Mouse (Mus musculus) splenic B cell, adult 2 months (primary cell): ENCODE measurements around the gene Zfp512b.

Experiments
- DNase-seq: peaks from one replicate; pipeline ENCODE4 v3.0.0-alpha.2; 2011; ENCODE audit warnings: low read depth, low spot score
- H3K27me3 ChIP-seq: 2 replicates; pipeline ENCODE4 v1.6.1; 2012; ENCODE audit warnings: mild to moderate bottlenecking, low read length, moderate library complexity, mixed read lengths; ENCODE audit not compliant: control insufficient read depth, poor library complexity, insufficient read depth, severe bottlenecking
- H3K36me3 ChIP-seq: 2 replicates; pipeline ENCODE4 v1.6.1; 2012; ENCODE audit warnings: mild to moderate bottlenecking, low read length, moderate library complexity, mixed read lengths; ENCODE audit not compliant: control insufficient read depth, poor library complexity, insufficient read depth, severe bottlenecking

Gene Zfp512b

GRCm38 (mm10) chr2:181572921-181573920, 19.4 kb downstream of the Zfp512b start:
- DNase-seq, result no peak
- 0 out of 2 replicates have a peak, but pooled peaks cover 1% of the 10 kb centered on the region for H3K36me3 ChIP-seq
- H3K27me3 ChIP-seq, result no peaks in the 10 kb centered on the region

GRCm38 (mm10) chr2:181571941-181572670, 20.5 kb downstream of the Zfp512b start:
- H3K36me3 ChIP-seq, result 0 out of 2 replicates have a peak, but pooled peaks cover 1% of the 10 kb centered on the region
- DNase-seq, result no peak

DNA sequence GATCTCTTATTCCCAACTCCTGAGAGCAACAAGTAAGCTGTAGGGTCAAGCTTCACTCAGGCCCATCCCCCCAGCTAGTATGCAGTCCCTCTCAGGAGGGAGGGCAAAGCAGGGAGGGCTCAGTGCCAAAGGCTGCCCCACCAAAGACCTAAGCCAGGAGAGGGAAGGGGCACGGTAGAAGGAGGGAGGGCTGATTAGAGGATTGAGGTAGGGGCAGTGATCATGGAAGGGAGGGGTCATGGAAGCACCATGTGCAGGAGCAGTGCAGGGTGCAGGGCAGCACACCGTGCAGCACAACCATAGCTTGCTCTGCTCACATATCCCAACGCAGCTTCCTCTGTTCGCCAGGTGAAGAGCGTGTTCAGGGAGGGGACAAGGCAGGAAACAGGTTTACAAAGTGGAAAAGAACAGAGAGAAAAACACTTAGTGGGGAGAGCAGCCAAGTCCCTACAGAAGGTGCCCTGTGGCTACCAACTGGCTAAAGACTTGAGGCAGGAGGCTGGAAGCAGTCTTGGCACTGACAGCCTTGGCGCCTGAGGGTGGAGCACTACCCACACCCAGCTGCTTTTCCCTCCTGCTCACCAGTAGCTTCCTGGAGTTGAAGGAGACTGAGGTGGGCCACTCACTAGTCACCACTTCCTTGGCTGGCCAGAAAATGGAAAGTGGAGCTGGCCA, 21.5 kb downstream of the Zfp512b start:
- Histone ChIP-seq H3K36me3 (0 out of 2 replicates have a peak, but pooled peaks cover 1% of the 10 kb centered on the region), H3K27me3 (no peaks in the 10 kb centered on the region)
- no peak for DNase-seq

More at GRCm38 (mm10) chr2:181571941-181572670, 20.5 kb downstream of the Zfp512b start:
- no peaks in the 10 kb centered on the region for H3K27me3 ChIP-seq

- 0 out of 2 replicates have a peak, but pooled peaks cover 1% of the 10 kb centered on the region for H3K36me3 ChIP-seq
- DNase-seq, result no peak
- no peaks in the 10 kb centered on the region for H3K27me3 ChIP-seq
These were observed 22.2 kb downstream of the Zfp512b start for GRCm38 (mm10) chr2:181570375-181570774.

DNA sequence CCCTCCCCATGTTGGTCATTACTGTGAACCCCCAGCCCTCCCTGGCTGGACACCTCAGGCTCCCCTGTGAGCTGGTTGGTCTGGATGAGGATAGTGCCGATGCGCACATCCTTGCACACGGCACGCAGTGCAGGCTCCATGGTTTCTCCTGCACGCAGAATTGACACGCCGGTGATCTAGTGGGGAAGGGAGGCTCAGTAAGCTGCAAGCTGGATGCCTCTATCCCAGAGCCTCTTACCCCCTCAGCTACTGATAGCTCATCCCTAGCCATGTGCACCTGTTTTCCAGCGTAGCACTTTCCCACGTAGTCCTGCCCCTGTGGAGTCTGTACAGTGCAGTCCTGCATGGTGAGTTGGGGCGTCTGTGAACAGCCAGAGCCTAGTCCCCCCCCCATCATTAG, 22.7 kb downstream of the Zfp512b start:
- no peaks in the 10 kb centered on the region for H3K27me3 ChIP-seq

GRCm38 (mm10) chr2:181568272-181569008, 24.2 kb downstream of the Zfp512b start:
- peak; percentile 72 for DNase-seq
- Histone ChIP-seq H3K27me3 (no peaks in the 10 kb centered on the region), H3K36me3 (0 out of 2 replicates have a peak, but pooled peaks cover 1% of the 10 kb centered on the region)

More for the DNA sequence above, 22.7 kb downstream of the Zfp512b start:
- DNase-seq, result no peak
- 0 out of 2 replicates have a peak, but pooled peaks cover 1% of the 10 kb centered on the region for H3K36me3 ChIP-seq

GRCm38 (mm10) chr2:181567338-181567737, 25.3 kb downstream of the Zfp512b start:
- H3K36me3 ChIP-seq, result 0 out of 2 replicates have a peak, but pooled peaks cover 1% of the 10 kb centered on the region
- DNase-seq, result no peak
- H3K27me3 ChIP-seq, result no peaks in the 10 kb centered on the region

GRCm38 (mm10) chr2:181553772-181554171, 38.8 kb downstream of the Zfp512b start:
- DNase-seq, result no peak
- Histone ChIP-seq H3K27me3 (no peaks in the 10 kb centered on the region), H3K36me3 (peaks cover 19% of the 10 kb centered on the region)

DNA sequence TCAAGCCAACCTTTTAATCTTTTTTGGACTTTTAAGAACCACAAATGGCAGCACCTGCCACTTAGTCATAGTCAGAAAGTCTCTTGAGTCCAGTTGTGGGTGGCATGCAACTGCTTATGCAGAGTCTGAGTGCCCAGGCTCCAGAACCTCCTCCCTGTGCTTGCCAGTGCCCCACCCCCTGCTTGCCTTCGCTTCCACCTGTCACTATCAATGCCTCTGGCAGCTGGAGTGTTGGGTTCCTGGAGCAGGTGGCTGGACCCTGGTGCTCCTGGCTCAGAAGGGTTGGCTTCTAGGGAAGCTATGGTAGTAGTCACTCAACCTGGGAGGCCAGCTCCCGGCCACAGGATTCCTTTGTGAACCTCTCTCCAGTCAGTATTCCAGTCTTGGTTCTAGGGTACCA, 42.4 kb downstream of the Zfp512b start:
- Histone ChIP-seq H3K36me3 (peaks cover 27% of the 10 kb centered on the region), H3K27me3 (no peaks in the 10 kb centered on the region)
- no peak for DNase-seq

GRCm38 (mm10) chr2:181548682-181549081, 43.9 kb downstream of the Zfp512b start:
- H3K36me3 ChIP-seq, result peaks cover 29% of the 10 kb centered on the region
- no peaks in the 10 kb centered on the region for H3K27me3 ChIP-seq
- DNase-seq, result no peak

DNA sequence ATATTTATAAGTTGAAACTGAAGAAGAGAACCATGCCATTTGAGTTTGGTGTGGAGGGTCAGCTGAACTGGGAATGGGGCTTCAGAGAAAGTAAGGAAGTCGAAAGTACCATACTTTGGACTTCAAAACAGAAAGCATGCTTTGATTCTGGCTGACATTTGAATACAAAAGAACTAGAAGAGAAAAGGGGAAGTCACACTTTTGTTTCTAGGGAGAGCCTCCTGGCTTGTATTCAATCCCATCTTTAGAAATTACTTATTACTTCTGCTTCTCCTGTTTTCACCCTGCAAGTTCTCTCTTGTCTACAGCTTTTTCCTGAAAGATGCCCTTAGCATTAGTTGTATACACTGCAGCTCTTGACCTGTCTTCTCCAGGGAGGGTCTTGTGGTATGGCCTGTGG, 44.4 kb downstream of the Zfp512b start:
- no peaks in the 10 kb centered on the region for H3K27me3 ChIP-seq
- DNase-seq, result peak; percentile 18
- peaks cover 29% of the 10 kb centered on the region for H3K36me3 ChIP-seq

GRCm38 (mm10) chr2:181546142-181546541, 46.5 kb downstream of the Zfp512b start:
- Histone ChIP-seq H3K27me3 (no peaks in the 10 kb centered on the region), H3K36me3 (peaks cover 19% of the 10 kb centered on the region)
- DNase-seq, result no peak

DNA sequence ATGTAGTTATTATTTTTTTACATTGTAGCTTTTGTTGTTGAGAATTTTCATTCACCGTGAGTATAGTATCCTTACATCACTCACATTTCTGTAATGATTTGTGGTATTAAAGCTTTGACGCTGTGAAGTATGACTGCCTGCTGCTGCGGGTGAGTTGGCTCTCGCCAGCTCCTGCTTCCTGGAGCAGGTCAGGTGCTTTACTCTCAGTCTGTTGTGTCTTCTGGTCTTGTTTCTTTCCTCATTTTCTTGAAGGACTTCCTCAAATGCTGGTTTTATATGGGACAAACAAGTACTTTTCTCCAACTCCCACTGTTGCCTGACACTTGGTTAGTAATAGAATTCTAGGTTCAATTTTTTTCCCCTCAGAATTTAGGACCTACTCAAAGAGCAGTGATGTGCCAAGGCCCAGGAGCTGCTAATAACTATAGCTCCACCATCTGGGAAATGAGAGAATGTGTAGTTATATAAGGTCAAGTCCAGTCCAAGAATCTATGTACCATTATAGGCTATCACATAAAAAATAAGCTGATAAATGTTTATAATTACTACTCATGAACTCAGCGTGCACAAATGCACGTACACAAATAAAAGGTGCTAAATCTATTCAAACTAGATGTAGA, 50.7 kb downstream of the Zfp512b start:
- Histone ChIP-seq H3K27me3 (no peaks in the 10 kb centered on the region), H3K36me3 (peaks cover 5% of the 10 kb centered on the region; the same call in 1 of the 2 replicates)
- no peak for DNase-seq
